Mouse (Mus musculus) monocyte, adult 59 days (primary cell): ENCODE data around the gene Pou2f2. TPM values are rescaled to one million over a fixed set of nuclear protein-coding genes. Genes with fewer than 3 reads are reported as not detected.

ENCODE experiments used
- total RNA-seq, 2 experiments: library from RNA; stranded (reverse); gene quantifications; one replicate each; pipeline ENCODE4 v1.2.4; 2023

Gene Pou2f2
- 100 to 1,000 TPM; 193 to 239 TPM for total RNA-seq

GRCm38 (mm10) chr7:25179606-25180161 lies at the start of gene Pou2f2:
Gene Pou2f2 (minus strand): TSS chr7:25179726.

GRCm38 (mm10) chr7:25221102-25221883 lies 41.8 kb upstream of the Pou2f2 start, which contains the start of gene Zfp526:
Gene Zfp526 (plus strand): TSS chr7:25221425.

GRCm38 (mm10) chr7:25220457-25221101 lies 41.1 kb upstream of the Pou2f2 start, which contains the start of gene Dedd2:
Gene Dedd2 (minus strand): TSS chr7:25220615.

GRCm38 (mm10) chr7:25071979-25072715 lies 107.4 kb downstream of the Pou2f2 start, which contains the start of the genes Grik5 and Zfp574:
Gene Grik5 (minus strand): TSS chr7:25072346.
Gene Zfp574 (plus strand): TSS chr7:25072567.

Other genes starting within 250 kb of the Pou2f2 start
- not detected for gene Gm4881, start 235.2 kb downstream of the Pou2f2 start, total RNA-seq
- gene Rabac1, start 207.0 kb downstream of the Pou2f2 start, total RNA-seq, result 100 to 1,000 TPM; 143 to 159 TPM
- gene Atp1a3, start 173.8 kb downstream of the Pou2f2 start, total RNA-seq, result 100 to 1,000 TPM; 358 to 382 TPM
- gene Grik5, start 107.4 kb downstream of the Pou2f2 start, total RNA-seq, result 1 to 10 TPM; 1.8 TPM
- 10 to 100 TPM; 12.1 to 13.2 TPM for gene Zfp574, start 107.2 kb downstream of the Pou2f2 start, total RNA-seq
- gene Dedd2, start 40.9 kb upstream of the Pou2f2 start, total RNA-seq, result 10 to 100 TPM; 57.9 to 71.2 TPM
- gene Zfp526, start 41.7 kb upstream of the Pou2f2 start, total RNA-seq, result 1 to 10 TPM; 7.0 to 8.1 TPM
- 10 to 100 TPM; 73.5 to 80.3 TPM for gene Gsk3a, start 58.1 kb upstream of the Pou2f2 start, total RNA-seq
- 10 to 100 TPM; 21.8 to 32.8 TPM for gene Erf, start 71.0 kb upstream of the Pou2f2 start, total RNA-seq
- 100 to 1,000 TPM; 341 to 358 TPM for gene Cic, start 88.0 kb upstream of the Pou2f2 start, total RNA-seq
- 1 to 10 TPM; 9.2 to 9.5 TPM for gene Pafah1b3, start 118.3 kb upstream of the Pou2f2 start, total RNA-seq
- not detected for gene Prr19, start 121.7 kb upstream of the Pou2f2 start, total RNA-seq
- gene Tmem145, start 126.4 kb upstream of the Pou2f2 start, total RNA-seq, result not detected
- 1 to 10 TPM; 7.8 to 9.5 TPM for gene Megf8, start 137.4 kb upstream of the Pou2f2 start, total RNA-seq
- gene Cnfn, start 190.0 kb upstream of the Pou2f2 start, total RNA-seq, result not detected
- 10 to 100 TPM; 65.5 to 68.3 TPM for gene Lipe, start 219.0 kb upstream of the Pou2f2 start, total RNA-seq
- gene Cxcl17, start 233.2 kb upstream of the Pou2f2 start, total RNA-seq, result not detected